Mouse (Mus musculus): ENCODE results near the gene Pcsk5.

Pcsk5 gene

GRCm38 (mm10) chr19:17812661-17813060 lies 24.8 kb downstream of the Pcsk5 start:
- no peak for DNase-seq (ENCODE audit: low spot score in 2 of 2)

- DNase-seq (ENCODE audit: low spot score in 2 of 2): no peak
Measured at GRCm38 (mm10) chr19:17806626-17807025, 30.8 kb downstream of the Pcsk5 start.

GRCm38 (mm10) chr19:17800798-17801197 lies 36.6 kb downstream of the Pcsk5 start:
- DNase-seq (ENCODE audit: low spot score in 2 of 2): no peak

- no peak for DNase-seq (ENCODE audit: low spot score in 2 of 2)
Measured at GRCm38 (mm10) chr19:17799419-17800185, 37.8 kb downstream of the Pcsk5 start.

- no peak for DNase-seq (ENCODE audit: low spot score in 2 of 2)
Measured at GRCm38 (mm10) chr19:17793457-17793856, 44.0 kb downstream of the Pcsk5 start.

GRCm38 (mm10) chr19:17791485-17792052 lies 45.9 kb downstream of the Pcsk5 start:
- DNase-seq (ENCODE audit: low spot score in 2 of 2): no peak

GRCm38 (mm10) chr19:17788617-17789317 lies 48.7 kb downstream of the Pcsk5 start:
- DNase-seq (ENCODE audit: low spot score in 2 of 2): no peak

GRCm38 (mm10) chr19:17786744-17787143 lies 50.7 kb downstream of the Pcsk5 start:
- DNase-seq (ENCODE audit: low spot score in 2 of 2): no peak

GRCm38 (mm10) chr19:17784401-17785192 lies 52.8 kb downstream of the Pcsk5 start:
- no peak for DNase-seq (ENCODE audit: low spot score in 2 of 2)

- no peak for DNase-seq (ENCODE audit: low spot score in 2 of 2)
Measured at GRCm38 (mm10) chr19:17783231-17783630, 54.2 kb downstream of the Pcsk5 start.

- DNase-seq (ENCODE audit: low spot score in 2 of 2): no peak
Measured at GRCm38 (mm10) chr19:17781323-17781722, 56.1 kb downstream of the Pcsk5 start.

GRCm38 (mm10) chr19:17775943-17776342 lies 61.5 kb downstream of the Pcsk5 start:
- no peak for DNase-seq (ENCODE audit: low spot score in 2 of 2)

- no peak for DNase-seq (ENCODE audit: low spot score in 2 of 2)
Measured at GRCm38 (mm10) chr19:17775097-17775496, 62.3 kb downstream of the Pcsk5 start.

GRCm38 (mm10) chr19:17774061-17774460 lies 63.4 kb downstream of the Pcsk5 start:
- no peak for DNase-seq (ENCODE audit: low spot score in 2 of 2)

- DNase-seq (ENCODE audit: low spot score in 2 of 2): no peak
Measured at GRCm38 (mm10) chr19:17769610-17770399, 67.6 kb downstream of the Pcsk5 start.

GRCm38 (mm10) chr19:17765001-17765400 lies 72.4 kb downstream of the Pcsk5 start:
- DNase-seq (ENCODE audit: low spot score in 2 of 2): no peak

- DNase-seq (ENCODE audit: low spot score in 2 of 2): no peak
Measured at GRCm38 (mm10) chr19:17762740-17763139, 74.7 kb downstream of the Pcsk5 start.

GRCm38 (mm10) chr19:17761678-17762077 lies 75.8 kb downstream of the Pcsk5 start:
- no peak for DNase-seq (ENCODE audit: low spot score in 2 of 2)

- DNase-seq (ENCODE audit: low spot score in 2 of 2): no peak
Measured at GRCm38 (mm10) chr19:17752841-17753240, 84.6 kb downstream of the Pcsk5 start.

- no peak for DNase-seq (ENCODE audit: low spot score in 2 of 2)
Measured at GRCm38 (mm10) chr19:17748331-17748730, 89.1 kb downstream of the Pcsk5 start.

- no peak for DNase-seq (ENCODE audit: low spot score in 2 of 2)
Measured at GRCm38 (mm10) chr19:17745380-17745779, 92.1 kb downstream of the Pcsk5 start.

Data from right cerebral cortex, postnatal 36 days (tissue).